ENCODE assay signal across 12 mouse cellular contexts in genomic region chr7:84805224-84805623, GRCm38 (mm10). TPM values are rescaled to one million over a fixed set of nuclear protein-coding genes. Genes with fewer than 3 reads are reported as not detected.
A peak's percentile ranks its signal among the peaks of the same experiment; 100 is the strongest.
DNase-seq lines count a peak whose midpoint lies in the region; ATAC-seq lines count a peak whose summit lies in the region.
"Had no signal": no experiment of that assay in that cellular context is flagged by ENCODE, and none has a peak within 500 bp of the region (broad histone marks: within the 10 kb centered on the region; RNA-seq: fewer than 3 reads in every experiment).

No protein-coding gene starts in this region.

- H3K4me1 ChIP-seq in kidney, embryonic 14.5 days (ENCODE audit: control insufficient read depth, insufficient read depth, low read length), result no peaks in the 10 kb centered on the region
- H3K4me1 ChIP-seq: megakaryocyte, embryonic 14.5 days had no signal

- H3K4me2 ChIP-seq in kidney, embryonic 14.5 days (replicated peaks; ENCODE audit: low read depth, low read length), result no peak overlapping the region

- no peaks in the 10 kb centered on the region for H3K36me3 ChIP-seq in kidney, embryonic 14.5 days (ENCODE audit: control insufficient read depth, insufficient read depth, low read length)

- 33% methylated on average over 1 of the region's 1 CpGs for WGBS in kidney, embryonic 14.5 days

- H3K9ac ChIP-seq in kidney, embryonic 14.5 days (ENCODE audit: low read depth, low read length), result no peak overlapping the region

- no peaks in the 10 kb centered on the region; the same call in 1 of the 2 replicates for H3K27me3 ChIP-seq in kidney, embryonic 14.5 days (ENCODE audit: control insufficient read depth, insufficient read depth, low read length)
- H3K27me3 ChIP-seq: megakaryocyte, embryonic 14.5 days had no signal

- intact Hi-C loops in heart, postnatal 25 days (cut with DNase I), result no loop called here

- no peak overlapping the region for H3K27ac ChIP-seq in kidney, embryonic 14.5 days (ENCODE audit: low read depth, low read length)

- no peaks in the 10 kb centered on the region for H3K9me3 ChIP-seq in kidney, embryonic 14.5 days (ENCODE audit: control insufficient read depth, low read length)

- no peak for ATAC-seq in CD4-positive, CD25-positive, alpha-beta regulatory T cell, adult 4 months
- ATAC-seq in kidney, embryonic 14.5 days (ENCODE audit: low FRiP score, low TSS enrichment), result no peak

- no peak overlapping the region for H3K4me3 ChIP-seq in kidney, embryonic 14.5 days (ENCODE audit: low read length)
- H3K4me3 ChIP-seq: megakaryocyte, embryonic 14.5 days had no signal

- DNase-seq in CD4-positive, CD25-positive, alpha-beta regulatory T cell, adult 2 months (ENCODE audit: low read depth, low spot score), result peak; percentile 33
- peak; percentile 19 for DNase-seq in kidney, postnatal 10 days
- DNase-seq in ES-CJ7 (ENCODE audit: low read depth, low spot score), result peak; percentile 28
- DNase-seq in forelimb bud, embryonic 11.5 days (ENCODE audit: low read depth, low spot score), result peak; percentile 11
- no peak for DNase-seq in gastrocnemius, adult 18-20 months (ENCODE audit: low spot score)
- DNase-seq in heart, postnatal 25 days (ENCODE audit: low spot score), result no peak
- DNase-seq: gastrocnemius, postnatal 36 days had no signal

RNA-seq across cellular contexts. Expression of gene Olfr291, which starts 48.1 kb away (rescaled TPM):
- not detected for polyA plus RNA-seq in CD4-positive, CD25-positive, alpha-beta regulatory T cell, adult 4 months (2017; shearing (Covaris generic))
- polyA plus RNA-seq in kidney, embryonic 14.5 days (2014; fragmentation: Nextera tagmentation; extraction: Ambion mirVana), result not detected in 2 replicates
- total RNA-seq in gastrocnemius, adult 18-20 months (2021), result not detected
- not detected for total RNA-seq in heart, postnatal 25 days (2021)
- total RNA-seq: gastrocnemius, postnatal 36 days; layer of hippocampus, adult 18-20 months had no signal
- polyA plus RNA-seq: small intestine, adult 2 months had no signal

Comparison
In these comparisons a context has a peak if more than half of its experiments do, and no peak if none do; other contexts are left out.
1. DNase-seq: peak in CD4-positive, CD25-positive, alpha-beta regulatory T cell, adult 2 months (single experiment), kidney, postnatal 10 days (single experiment), ES-CJ7 (single experiment) and forelimb bud, embryonic 11.5 days (single experiment); none in gastrocnemius, adult 18-20 months (single experiment) and heart, postnatal 25 days (single experiment).